Comparison of ENCODE assay signal across 7 mouse cellular contexts in the genomic region with DNA sequence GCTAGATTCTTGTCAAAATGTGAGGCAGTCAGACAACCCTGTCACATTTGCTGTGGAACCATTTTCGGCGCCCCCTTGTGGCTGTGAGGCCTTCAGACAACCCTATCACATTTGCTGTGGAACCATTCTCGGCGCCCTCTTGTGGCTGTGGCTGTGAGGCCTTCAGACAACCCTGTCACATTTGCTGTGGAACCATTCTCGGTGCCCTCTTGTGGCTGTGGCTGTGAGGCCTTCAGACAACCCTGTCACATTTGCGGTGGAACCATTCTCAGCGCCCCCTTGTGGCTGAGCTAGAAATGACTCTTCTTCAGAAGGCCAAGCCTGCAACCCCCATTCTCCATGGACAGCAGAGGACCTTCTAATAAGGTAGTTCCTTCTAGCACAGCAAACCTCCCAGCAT. TPM values are rescaled to one million over a fixed set of nuclear protein-coding genes. Genes with fewer than 3 reads are reported as not detected.
A peak's percentile ranks its signal among the peaks of the same experiment; 100 is the strongest.
DNase-seq lines count a peak whose midpoint lies in the region; ATAC-seq and TF ChIP-seq lines count a peak whose summit lies in the region.

No protein-coding gene starts in this region.

- H3K9ac ChIP-seq in limb, embryonic 11.5 days (ENCODE audit: low read length) = no peak overlapping the region
- no peak overlapping the region for H3K9ac ChIP-seq in midbrain, embryonic 16.5 days (ENCODE audit: low read depth, low read length)

- H3K4me1 ChIP-seq in kidney, adult 2 months (ENCODE audit: control insufficient read depth, insufficient read depth, low read length) = peaks cover 9% of the 10 kb centered on the region; the same call in 1 of the 2 replicates
- H3K4me1 ChIP-seq in limb, embryonic 11.5 days (ENCODE audit: control insufficient read depth, insufficient read depth, low read length) = peaks cover 8% of the 10 kb centered on the region
- 0 out of 2 replicates have a peak, but pooled peaks cover 3% of the 10 kb centered on the region for H3K4me1 ChIP-seq in midbrain, embryonic 16.5 days (ENCODE audit: control insufficient read depth, insufficient read depth, low read length)

- H3K4me3 ChIP-seq in kidney, adult 2 months (ENCODE audit: insufficient read depth, low read depth, low read length) = no peak overlapping the region
- no peak overlapping the region for H3K4me3 ChIP-seq in limb, embryonic 11.5 days (ENCODE audit: low read depth, low read length)
- no peak overlapping the region for H3K4me3 ChIP-seq in midbrain, embryonic 16.5 days (ENCODE audit: low read depth, low read length)

- DNase-seq in adrenal gland, adult 8-10 months = peak; percentile 92
- peak; percentile 91 for DNase-seq in embryo, embryonic 11.5 days (ENCODE audit: low read depth, low spot score)
- DNase-seq in kidney, adult 2 months = peak; percentile 98
- peak; percentile 97 for DNase-seq in limb, embryonic 11.5 days (ENCODE audit: low spot score)
- peak; percentile 86 to 97 for DNase-seq in spleen, postnatal 10 days (ENCODE audit: low spot score in 2 of 2)

- under 1% methylated on average over 7 of the region's 7 CpGs for WGBS in kidney, adult 2 months
- 8% methylated on average over 7 of the region's 7 CpGs for WGBS in limb, embryonic 11.5 days
- 6% methylated on average over 7 of the region's 7 CpGs for WGBS in midbrain, embryonic 16.5 days

- ATAC-seq in granulocyte monocyte progenitor cell, adult 5-6 weeks (replicated peaks; ENCODE audit: poor library complexity, severe bottlenecking) = peak; percentile 81
- ATAC-seq in limb, embryonic 11.5 days (ENCODE audit: insufficient number of reproducible peaks, low FRiP score, low TSS enrichment, low read depth) = 0 out of 2 replicates have a peak, but pooled peaks have one; percentile 10
- ATAC-seq in midbrain, embryonic 16.5 days = peak; percentile 44

- no peak for TF ChIP-seq POLR2A in kidney, adult 2 months (IDR thresholded peaks at IDR 0.05; ENCODE audit: low read depth, low read length)

- no peaks in the 10 kb centered on the region for H3K9me3 ChIP-seq in limb, embryonic 11.5 days (ENCODE audit: control insufficient read depth, low read length)
- no peaks in the 10 kb centered on the region for H3K9me3 ChIP-seq in midbrain, embryonic 16.5 days (replicated peaks; ENCODE audit: control insufficient read depth, low read length, poor library complexity, severe bottlenecking)

- peak; percentile 94 for TF ChIP-seq CTCF in kidney, adult 2 months (conservative IDR thresholded peaks at IDR 0.05; ENCODE audit: insufficient read depth, insufficient read length, low read depth, low read length)

- H3K36me3 ChIP-seq in kidney, adult 2 months (ENCODE audit: control insufficient read depth, insufficient read depth, low read length) = no peaks in the 10 kb centered on the region
- H3K36me3 ChIP-seq in limb, embryonic 11.5 days (ENCODE audit: control insufficient read depth, insufficient read depth, low read length) = no peaks in the 10 kb centered on the region
- no peaks in the 10 kb centered on the region for H3K36me3 ChIP-seq in midbrain, embryonic 16.5 days (ENCODE audit: control insufficient read depth, insufficient read depth, low read length)

- no peak overlapping the region for H3K4me2 ChIP-seq in limb, embryonic 11.5 days (ENCODE audit: low read depth, severe bottlenecking)
- no peak overlapping the region for H3K4me2 ChIP-seq in midbrain, embryonic 16.5 days (ENCODE audit: low read length)

- H3K27me3 ChIP-seq in kidney, adult 2 months (replicated peaks; ENCODE audit: control insufficient read depth, insufficient read depth, low read length) = no peaks in the 10 kb centered on the region
- no peaks in the 10 kb centered on the region for H3K27me3 ChIP-seq in limb, embryonic 11.5 days (ENCODE audit: control insufficient read depth, insufficient read depth, low read length)
- no peaks in the 10 kb centered on the region for H3K27me3 ChIP-seq in midbrain, embryonic 16.5 days (ENCODE audit: control insufficient read depth, insufficient read depth, low read depth, low read length)

- no peak overlapping the region for H3K27ac ChIP-seq in kidney, adult 2 months (ENCODE audit: insufficient read depth, low read depth, low read length)
- H3K27ac ChIP-seq in limb, embryonic 11.5 days (replicated peaks; ENCODE audit: low read depth, low read length) = no peak overlapping the region
- no peak overlapping the region for H3K27ac ChIP-seq in midbrain, embryonic 16.5 days (ENCODE audit: low read length)

RNA-seq across cellular contexts. Expression of a gene that starts 10.4 kb away (rescaled TPM):
- total RNA-seq in adrenal gland, adult 8-10 months (2022) = 10 to 100 TPM; 32.5 to 46.9 (median 40.3) TPM
- 25.7 and 31.0 TPM in 2 replicates for total RNA-seq in granulocyte monocyte progenitor cell, adult 5-6 weeks (2014; fragmentation: Nextera tagmentation)
- 26.8 and 38.7 TPM in 2 replicates for total RNA-seq in granulocyte monocyte progenitor cell, adult 5-6 weeks (2017)
- 8.0 and 17.0 TPM in 2 replicates for polyA plus RNA-seq in kidney, adult 2 months (2012; rRNA removed)
- polyA plus RNA-seq in limb, embryonic 11.5 days (2014; fragmentation: Nextera tagmentation; extraction: Ambion mirVana) = 11.8 and 14.8 TPM in 2 replicates
- 16.0 and 17.7 TPM in 2 replicates for polyA plus RNA-seq in midbrain, embryonic 16.5 days (2015; fragmentation: Nextera tagmentation; extraction: Ambion mirVana)

RNA-seq across cellular contexts. Expression of a gene that starts 31.2 kb away (rescaled TPM):
- 100 to 1,000 TPM; 138 to 436 (median 316) TPM for total RNA-seq in adrenal gland, adult 8-10 months (2022)
- total RNA-seq in granulocyte monocyte progenitor cell, adult 5-6 weeks (2014; fragmentation: Nextera tagmentation) = 9.6 and 13.9 TPM in 2 replicates
- 6.7 and 7.9 TPM in 2 replicates for total RNA-seq in granulocyte monocyte progenitor cell, adult 5-6 weeks (2017)
- polyA plus RNA-seq in kidney, adult 2 months (2012; rRNA removed) = 286 and 363 TPM in 2 replicates
- polyA plus RNA-seq in limb, embryonic 11.5 days (2014; fragmentation: Nextera tagmentation; extraction: Ambion mirVana) = 10.6 and 12.3 TPM in 2 replicates
- 22.0 and 24.0 TPM in 2 replicates for polyA plus RNA-seq in midbrain, embryonic 16.5 days (2015; fragmentation: Nextera tagmentation; extraction: Ambion mirVana)

Comparison
In these comparisons a context has a peak if more than half of its experiments do, and no peak if none do; other contexts are left out.
1. ATAC-seq: peak in every context shown above with its lines; median percentile 81 in granulocyte monocyte progenitor cell, adult 5-6 weeks; 44 in midbrain, embryonic 16.5 days; 10 in limb, embryonic 11.5 days.
2. RNA of a gene that starts 31.2 kb away (polyA plus RNA-seq): 286 to 363 TPM in kidney, adult 2 months; 22.0 to 24.0 TPM in midbrain, embryonic 16.5 days and 10.6 to 12.3 TPM in limb, embryonic 11.5 days; every median in the first group is over 10 times any median in the second.
3. Peak in every context shown above with its lines, with median percentiles within 50 percentile points of each other: DNase-seq.